Mouse (Mus musculus): Measurements from ENCODE around the gene 9930111J21Rik1.

- no peak for TF ChIP-seq CTCF (IDR thresholded peaks at IDR 0.05; ENCODE audit: low read depth)
- TF ChIP-seq EP300 (IDR thresholded peaks at IDR 0.05; ENCODE audit: low read depth): no peak
Measured at GRCm38 (mm10) chr11:48913611-48914010, 65.6 kb downstream of the 9930111J21Rik1 start.
